Comparison of ENCODE assay signal across 30 mouse cellular contexts in genomic region chr4:118395289-118395688, GRCm38 (mm10). TPM values are rescaled to one million over a fixed set of nuclear protein-coding genes. Genes with fewer than 3 reads are reported as not detected.
DNase-seq lines count a peak whose midpoint lies in the region; ATAC-seq and TF ChIP-seq lines count a peak whose summit lies in the region.
"Had no signal": no experiment of that assay in that cellular context is flagged by ENCODE, and none has a peak within 500 bp of the region (broad histone marks: within the 10 kb centered on the region; RNA-seq: fewer than 3 reads in every experiment).

No protein-coding gene starts in this region.

- no peak for TF ChIP-seq EP300 in heart, postnatal 0 days (IDR thresholded peaks at IDR 0.05; ENCODE audit: low read depth)

- H3K4me3 ChIP-seq in heart, embryonic 12.5 days, result no peak overlapping the region
- H3K4me3 ChIP-seq in heart, postnatal 0 days (ENCODE audit: low read depth, low read length), result no peak overlapping the region
- H3K4me3 ChIP-seq in midbrain, embryonic 11.5 days (ENCODE audit: low read depth, low read length), result no peak overlapping the region
- no peak overlapping the region for H3K4me3 ChIP-seq in midbrain, embryonic 10.5 days
- H3K4me3 ChIP-seq: embryonic facial prominence, embryonic 13.5 days; erythroblast, embryonic 14.5 days; forebrain, embryonic 12.5 days; heart, embryonic 10.5 days; hindbrain, embryonic 13.5 days; liver, embryonic 15.5 days; megakaryocyte, embryonic 14.5 days; midbrain, embryonic 15.5 days; neural tube, embryonic 15.5 days had no signal

- peaks cover 84% of the 10 kb centered on the region for H3K36me3 ChIP-seq in heart, embryonic 12.5 days
- peaks cover 70% of the 10 kb centered on the region for H3K36me3 ChIP-seq in heart, postnatal 0 days (replicated peaks; ENCODE audit: control insufficient read depth, insufficient read depth, low read length)
- H3K36me3 ChIP-seq in midbrain, embryonic 11.5 days (ENCODE audit: control insufficient read depth, insufficient read depth, low read length), result peaks cover 14% of the 10 kb centered on the region
- peaks cover 100% of the 10 kb centered on the region for H3K36me3 ChIP-seq in midbrain, embryonic 10.5 days

- H3K4me2 ChIP-seq in heart, embryonic 12.5 days, result no peak overlapping the region
- H3K4me2 ChIP-seq in heart, postnatal 0 days (ENCODE audit: low read depth, low read length), result no peak overlapping the region
- H3K4me2 ChIP-seq in midbrain, embryonic 11.5 days, result no peak overlapping the region
- H3K4me2 ChIP-seq: embryonic facial prominence, embryonic 13.5 days; forebrain, embryonic 12.5 days; hindbrain, embryonic 13.5 days; liver, embryonic 15.5 days; midbrain, embryonic 15.5 days; neural tube, embryonic 15.5 days had no signal

- no peak for ATAC-seq in heart, embryonic 12.5 days (ENCODE audit: insufficient number of reproducible peaks, low FRiP score)
- ATAC-seq in heart, postnatal 0 days (ENCODE audit: insufficient read depth, low read depth), result peak; percentile 47; the same call in 1 of the 2 replicates
- no peak for ATAC-seq in midbrain, embryonic 11.5 days (ENCODE audit: low FRiP score)
- ATAC-seq: forebrain, postnatal 0 days; intestine, embryonic 16.5 days; midbrain, embryonic 15.5 days had no signal

- no peaks in the 10 kb centered on the region for H3K9me3 ChIP-seq in heart, embryonic 12.5 days (replicated peaks)
- no peaks in the 10 kb centered on the region for H3K9me3 ChIP-seq in heart, postnatal 0 days (replicated peaks; ENCODE audit: control insufficient read depth, low read length)
- H3K9me3 ChIP-seq in midbrain, embryonic 11.5 days (ENCODE audit: control insufficient read depth, low read length), result no peaks in the 10 kb centered on the region
- H3K9me3 ChIP-seq in midbrain, embryonic 10.5 days (replicated peaks), result no peaks in the 10 kb centered on the region
- H3K9me3 ChIP-seq: embryonic facial prominence, embryonic 13.5 days; forebrain, embryonic 12.5 days; G1E; heart, embryonic 10.5 days; hindbrain, embryonic 13.5 days; liver, embryonic 15.5 days; megakaryocyte, embryonic 14.5 days; midbrain, embryonic 15.5 days; neural tube, embryonic 15.5 days had no signal

- H3K27ac ChIP-seq in heart, embryonic 12.5 days (ENCODE audit: poor library complexity, severe bottlenecking), result peak overlapping the region; percentile 76; the same call in 1 of the 2 replicates
- H3K27ac ChIP-seq in heart, postnatal 0 days (ENCODE audit: low read depth), result peak overlapping the region; percentile 78
- no peak overlapping the region for H3K27ac ChIP-seq in midbrain, embryonic 11.5 days (ENCODE audit: low read depth, low read length)
- no peak overlapping the region for H3K27ac ChIP-seq in midbrain, embryonic 10.5 days (replicated peaks)
- H3K27ac ChIP-seq: embryonic facial prominence, embryonic 13.5 days; forebrain, embryonic 12.5 days; heart, embryonic 10.5 days; hindbrain, embryonic 13.5 days; kidney, postnatal 0 days; liver, embryonic 15.5 days; midbrain, embryonic 15.5 days; neural tube, embryonic 15.5 days had no signal

- H3K4me1 ChIP-seq in heart, embryonic 12.5 days (replicated peaks), result peaks cover 18% of the 10 kb centered on the region
- H3K4me1 ChIP-seq in heart, postnatal 0 days (ENCODE audit: control insufficient read depth, insufficient read depth), result peaks cover 24% of the 10 kb centered on the region
- no peaks in the 10 kb centered on the region for H3K4me1 ChIP-seq in midbrain, embryonic 11.5 days (ENCODE audit: control insufficient read depth, insufficient read depth, low read length)
- H3K4me1 ChIP-seq in midbrain, embryonic 10.5 days, result no peaks in the 10 kb centered on the region
- H3K4me1 ChIP-seq: embryonic facial prominence, embryonic 13.5 days; forebrain, embryonic 12.5 days; heart, embryonic 10.5 days; hindbrain, embryonic 13.5 days; liver, embryonic 15.5 days; midbrain, embryonic 15.5 days; neural tube, embryonic 15.5 days had no signal

- H3K9ac ChIP-seq in heart, embryonic 12.5 days, result no peak overlapping the region
- H3K9ac ChIP-seq in heart, postnatal 0 days (replicated peaks; ENCODE audit: low read depth, low read length), result no peak overlapping the region
- H3K9ac ChIP-seq in midbrain, embryonic 11.5 days (ENCODE audit: low read length), result no peak overlapping the region
- H3K9ac ChIP-seq: embryonic facial prominence, embryonic 13.5 days; forebrain, embryonic 12.5 days; forebrain, postnatal 0 days; hindbrain, embryonic 13.5 days; liver, embryonic 15.5 days; midbrain, embryonic 15.5 days; neural tube, embryonic 15.5 days had no signal

- no peak for DNase-seq in heart, adult 18-20 months
- peak; percentile 55 for DNase-seq in heart, postnatal 0 days (ENCODE audit: low spot score)
- DNase-seq in heart, postnatal 25 days (ENCODE audit: low spot score), result no peak
- DNase-seq in midbrain, embryonic 11.5 days (ENCODE audit: low spot score, missing footprints), result peak; percentile 17
- DNase-seq in midbrain, embryonic 10.5 days (ENCODE audit: low spot score), result no peak
- no peak for DNase-seq in adrenal gland, adult (ENCODE audit: inconsistent age in 2 of 2, low spot score in 1 of 2)
- no peak for DNase-seq in left cerebral cortex, postnatal 14 days (ENCODE audit: low spot score in 2 of 2)
- DNase-seq: adrenal gland, postnatal 25 days; cerebellum, adult 11-12 months; cerebellum, adult 9-11 months; forebrain, postnatal 0 days; kidney, adult 8-10 months; kidney, postnatal 4 days; layer of hippocampus, postnatal 36 days; liver; retina, postnatal 1 day; right cerebral cortex, postnatal 14 days had no signal

- intact Hi-C loops in heart, postnatal 25 days (cut with DNase I), result no loop called here
- intact Hi-C loops in left cerebral cortex, postnatal 14 days (cut with DNase I), result no loop called here

- H3K27me3 ChIP-seq in heart, embryonic 12.5 days (replicated peaks), result no peaks in the 10 kb centered on the region
- no peaks in the 10 kb centered on the region for H3K27me3 ChIP-seq in heart, postnatal 0 days (ENCODE audit: control insufficient read depth, insufficient read depth, low read length)
- H3K27me3 ChIP-seq in midbrain, embryonic 11.5 days (ENCODE audit: control insufficient read depth, insufficient read depth, low read length), result no peaks in the 10 kb centered on the region
- no peaks in the 10 kb centered on the region for H3K27me3 ChIP-seq in midbrain, embryonic 10.5 days (ENCODE audit: low read depth, poor library complexity, severe bottlenecking)
- H3K27me3 ChIP-seq: embryonic facial prominence, embryonic 13.5 days; forebrain, embryonic 12.5 days; hindbrain, embryonic 13.5 days; liver, embryonic 15.5 days; megakaryocyte, embryonic 14.5 days; midbrain, embryonic 15.5 days; neural tube, embryonic 15.5 days had no signal

- WGBS in heart, embryonic 12.5 days, result 46% methylated on average over 4 of the region's 4 CpGs
- 15% methylated on average over 4 of the region's 4 CpGs for WGBS in heart, postnatal 0 days
- WGBS in midbrain, embryonic 11.5 days, result 91% methylated on average over 4 of the region's 4 CpGs
- 93% methylated on average over 4 of the region's 4 CpGs for WGBS in midbrain, embryonic 10.5 days

- TF ChIP-seq CTCF in heart, postnatal 0 days (IDR thresholded peaks at IDR 0.05; ENCODE audit: low read depth), result no peak

RNA-seq across cellular contexts. Expression of gene Szt2, which starts 13.8 kb away (rescaled TPM):
- polyA plus RNA-seq in heart, embryonic 12.5 days (2016; fragmentation: Nextera tagmentation; extraction: Ambion mirVana), result 6.7 and 8.5 TPM in 2 replicates
- 10 to 100 TPM in 1 of 2 experiments, 1 to 10 TPM in 1; 7.8 to 10.5 TPM for total RNA-seq in heart, adult 18-20 months (2021)
- total RNA-seq in heart, postnatal 0 days (2014; rRNA removed; ENCODE audit: low replicate concordance), result 15.4 and 23.5 TPM in 2 replicates
- polyA plus RNA-seq in heart, postnatal 0 days (2015; fragmentation: Nextera tagmentation; extraction: Ambion mirVana), result 2.0 and 2.3 TPM in 2 replicates
- 10 to 100 TPM; 11.3 to 13.1 TPM for total RNA-seq in heart, postnatal 25 days (2021)
- polyA plus RNA-seq in midbrain, embryonic 11.5 days (2014; fragmentation: Nextera tagmentation; extraction: Ambion mirVana), result 7.8 and 8.2 TPM in 2 replicates
- 6.4 and 9.1 TPM in 2 replicates for polyA plus RNA-seq in midbrain, embryonic 10.5 days (2016; fragmentation: Nextera tagmentation; extraction: Ambion mirVana)
- 10 to 100 TPM; 36.3 to 38.6 TPM for total RNA-seq in left cerebral cortex, postnatal 14 days (2021)

RNA-seq across cellular contexts. Expression of gene Med8, which starts 13.8 kb away (rescaled TPM):
- 79.7 and 81.3 TPM in 2 replicates for polyA plus RNA-seq in heart, embryonic 12.5 days (2016; fragmentation: Nextera tagmentation; extraction: Ambion mirVana)
- total RNA-seq in heart, adult 18-20 months (2021), result 10 to 100 TPM; 32.8 to 37.2 TPM
- 17.3 and 40.2 TPM in 2 replicates for total RNA-seq in heart, postnatal 0 days (2014; rRNA removed; ENCODE audit: low replicate concordance)
- polyA plus RNA-seq in heart, postnatal 0 days (2015; fragmentation: Nextera tagmentation; extraction: Ambion mirVana), result 56.2 and 58.8 TPM in 2 replicates
- 10 to 100 TPM; 35.7 to 47.1 TPM for total RNA-seq in heart, postnatal 25 days (2021)
- 166 and 176 TPM in 2 replicates for polyA plus RNA-seq in midbrain, embryonic 11.5 days (2014; fragmentation: Nextera tagmentation; extraction: Ambion mirVana)
- polyA plus RNA-seq in midbrain, embryonic 10.5 days (2016; fragmentation: Nextera tagmentation; extraction: Ambion mirVana), result 160 and 170 TPM in 2 replicates
- 10 to 100 TPM; 63.9 to 70.0 TPM for total RNA-seq in left cerebral cortex, postnatal 14 days (2021)

RNA-seq across cellular contexts. Expression of gene Elovl1, which starts 32.6 kb away (rescaled TPM):
- 52.2 and 57.1 TPM in 2 replicates for polyA plus RNA-seq in heart, embryonic 12.5 days (2016; fragmentation: Nextera tagmentation; extraction: Ambion mirVana)
- total RNA-seq in heart, adult 18-20 months (2021), result 10 to 100 TPM; 15.7 to 17.2 TPM
- total RNA-seq in heart, postnatal 0 days (2014; rRNA removed; ENCODE audit: low replicate concordance), result 44.4 and 74.3 TPM in 2 replicates
- polyA plus RNA-seq in heart, postnatal 0 days (2015; fragmentation: Nextera tagmentation; extraction: Ambion mirVana), result 49.8 and 49.9 TPM in 2 replicates
- total RNA-seq in heart, postnatal 25 days (2021), result 10 to 100 TPM; 17.8 to 19.4 TPM
- polyA plus RNA-seq in midbrain, embryonic 11.5 days (2014; fragmentation: Nextera tagmentation; extraction: Ambion mirVana), result 35.6 and 36.9 TPM in 2 replicates
- 45.3 and 47.0 TPM in 2 replicates for polyA plus RNA-seq in midbrain, embryonic 10.5 days (2016; fragmentation: Nextera tagmentation; extraction: Ambion mirVana)
- total RNA-seq in left cerebral cortex, postnatal 14 days (2021), result 10 to 100 TPM; 21.4 to 22.4 TPM

RNA-seq across cellular contexts. Expression of gene Cdc20, which starts 41.9 kb away (rescaled TPM):
- polyA plus RNA-seq in heart, embryonic 12.5 days (2016; fragmentation: Nextera tagmentation; extraction: Ambion mirVana), result 157 and 163 TPM in 2 replicates
- total RNA-seq in heart, adult 18-20 months (2021), result 1 to 10 TPM in 1 of 2 experiments, under 1 TPM in 1; 0.57 to 1.2 TPM
- 78.4 and 155 TPM in 2 replicates for total RNA-seq in heart, postnatal 0 days (2014; rRNA removed; ENCODE audit: low replicate concordance)
- polyA plus RNA-seq in heart, postnatal 0 days (2015; fragmentation: Nextera tagmentation; extraction: Ambion mirVana), result 57.5 and 57.8 TPM in 2 replicates
- 1 to 10 TPM; 1.5 to 2.3 TPM for total RNA-seq in heart, postnatal 25 days (2021)
- 305 and 337 TPM in 2 replicates for polyA plus RNA-seq in midbrain, embryonic 11.5 days (2014; fragmentation: Nextera tagmentation; extraction: Ambion mirVana)
- 403 and 424 TPM in 2 replicates for polyA plus RNA-seq in midbrain, embryonic 10.5 days (2016; fragmentation: Nextera tagmentation; extraction: Ambion mirVana)
- 1 to 10 TPM; 2.4 to 3.0 TPM for total RNA-seq in left cerebral cortex, postnatal 14 days (2021)

Comparison
In these comparisons a context has a peak if more than half of its experiments do, and no peak if none do; other contexts are left out.
1. DNase-seq: peak in heart, postnatal 0 days (single experiment) and midbrain, embryonic 11.5 days (single experiment); none in heart, adult 18-20 months (0 of 2), heart, postnatal 25 days (single experiment), midbrain, embryonic 10.5 days (single experiment), adrenal gland, adult (0 of 2) and left cerebral cortex, postnatal 14 days (0 of 2).
2. H3K27ac ChIP-seq: peak in heart, embryonic 12.5 days (single experiment) and heart, postnatal 0 days (single experiment); none in midbrain, embryonic 11.5 days (single experiment) and midbrain, embryonic 10.5 days (single experiment).